9 mouse cellular contexts compared by ENCODE assay signal in genomic region chr11:102299839-102300238, GRCm38 (mm10). TPM values are rescaled to one million over a fixed set of nuclear protein-coding genes. Genes with fewer than 3 reads are reported as not detected.
A peak's percentile ranks its signal among the peaks of the same experiment; 100 is the strongest.
DNase-seq lines count a peak whose midpoint lies in the region; ATAC-seq lines count a peak whose summit lies in the region.
"Had no signal": no experiment of that assay in that cellular context is flagged by ENCODE, and none has a peak within 500 bp of the region (broad histone marks: within the 10 kb centered on the region; RNA-seq: fewer than 3 reads in every experiment).

No protein-coding gene starts in this region.

- no peak overlapping the region for H3K27ac ChIP-seq in hindbrain, embryonic 14.5 days
- no peak overlapping the region for H3K27ac ChIP-seq in hindbrain, embryonic 13.5 days
- H3K27ac ChIP-seq in embryonic facial prominence, embryonic 14.5 days (replicated peaks; ENCODE audit: low read depth, low read length) = no peak overlapping the region
- H3K27ac ChIP-seq: macrophage had no signal

- no peak overlapping the region for H3K4me3 ChIP-seq in hindbrain, embryonic 14.5 days (replicated peaks; ENCODE audit: low read length)
- H3K4me3 ChIP-seq in hindbrain, embryonic 13.5 days = no peak overlapping the region
- no peak overlapping the region for H3K4me3 ChIP-seq in embryonic facial prominence, embryonic 14.5 days (ENCODE audit: low read depth, low read length)

- no peaks in the 10 kb centered on the region for H3K9me3 ChIP-seq in hindbrain, embryonic 14.5 days (ENCODE audit: control insufficient read depth, low read length)
- H3K9me3 ChIP-seq in hindbrain, embryonic 13.5 days = no peaks in the 10 kb centered on the region
- no peaks in the 10 kb centered on the region for H3K9me3 ChIP-seq in embryonic facial prominence, embryonic 14.5 days (ENCODE audit: control insufficient read depth, low read length)

- peaks cover 13% of the 10 kb centered on the region for H3K4me1 ChIP-seq in hindbrain, embryonic 14.5 days (replicated peaks; ENCODE audit: control insufficient read depth, insufficient read depth, low read length)
- H3K4me1 ChIP-seq in hindbrain, embryonic 13.5 days (replicated peaks) = peaks cover 16% of the 10 kb centered on the region
- H3K4me1 ChIP-seq in embryonic facial prominence, embryonic 14.5 days (ENCODE audit: control insufficient read depth, insufficient read depth, low read length) = peaks cover 4% of the 10 kb centered on the region; the same call in 1 of the 2 replicates

- no peak overlapping the region for H3K4me2 ChIP-seq in hindbrain, embryonic 14.5 days (replicated peaks)
- no peak overlapping the region for H3K4me2 ChIP-seq in hindbrain, embryonic 13.5 days
- no peak overlapping the region for H3K4me2 ChIP-seq in embryonic facial prominence, embryonic 14.5 days (ENCODE audit: low read depth, low read length)

- ATAC-seq in hindbrain, embryonic 14.5 days (ENCODE audit: low FRiP score) = no peak
- no peak for ATAC-seq in hindbrain, embryonic 13.5 days (ENCODE audit: low FRiP score)
- ATAC-seq in embryonic facial prominence, embryonic 14.5 days (ENCODE audit: low read depth) = no peak

- H3K9ac ChIP-seq in hindbrain, embryonic 14.5 days = no peak overlapping the region
- no peak overlapping the region for H3K9ac ChIP-seq in hindbrain, embryonic 13.5 days
- H3K9ac ChIP-seq in embryonic facial prominence, embryonic 14.5 days (ENCODE audit: low read depth, low read length) = no peak overlapping the region

- DNase-seq in hindbrain, embryonic 14.5 days (ENCODE audit: low spot score) = peak; percentile 76
- DNase-seq in CD4-positive helper T cell, adult 2 months (ENCODE audit: low read depth, low spot score) = peak; percentile 80
- peak; percentile 32 for DNase-seq in Muller cell, postnatal 12 days (ENCODE audit: inconsistent ontology term)
- DNase-seq in embryonic facial prominence, embryonic 14.5 days (ENCODE audit: low spot score) = peak; percentile 26
- peak; percentile 87 for DNase-seq in naive thymus-derived CD4-positive, alpha-beta T cell, adult 2 months (ENCODE audit: low read depth)
- no peak for DNase-seq in ovary, postnatal 36 days (ENCODE audit: low spot score)
- DNase-seq in right cerebral cortex, postnatal 25 days = no peak

- H3K27me3 ChIP-seq in hindbrain, embryonic 14.5 days (ENCODE audit: control insufficient read depth, insufficient read depth, low read length) = no peaks in the 10 kb centered on the region
- H3K27me3 ChIP-seq in hindbrain, embryonic 13.5 days = no peaks in the 10 kb centered on the region
- H3K27me3 ChIP-seq in embryonic facial prominence, embryonic 14.5 days (replicated peaks; ENCODE audit: control insufficient read depth, insufficient read depth, low read length) = no peaks in the 10 kb centered on the region

- 0% methylated on average over 1 of the region's 1 CpGs for WGBS in hindbrain, embryonic 14.5 days
- 6% methylated on average over 1 of the region's 1 CpGs for WGBS in hindbrain, embryonic 13.5 days
- WGBS in embryonic facial prominence, embryonic 14.5 days = 33% methylated on average over 1 of the region's 1 CpGs

- H3K36me3 ChIP-seq in hindbrain, embryonic 14.5 days (replicated peaks; ENCODE audit: control insufficient read depth, insufficient read depth) = no peaks in the 10 kb centered on the region
- H3K36me3 ChIP-seq in hindbrain, embryonic 13.5 days = no peaks in the 10 kb centered on the region
- no peaks in the 10 kb centered on the region for H3K36me3 ChIP-seq in embryonic facial prominence, embryonic 14.5 days (ENCODE audit: control insufficient read depth, insufficient read depth, low read length)

RNA-seq across cellular contexts. Expression of gene Atxn7l3, which starts 3.4 kb away (rescaled TPM):
- 37.3 and 37.5 TPM in 2 replicates for polyA plus RNA-seq in hindbrain, embryonic 14.5 days (2014; fragmentation: Nextera tagmentation; extraction: Ambion mirVana)
- 29.2 and 29.9 TPM in 2 replicates for polyA plus RNA-seq in hindbrain, embryonic 13.5 days (2015; fragmentation: Nextera tagmentation; extraction: Ambion mirVana)
- 19.5 and 20.8 TPM in 2 replicates for polyA plus RNA-seq in embryonic facial prominence, embryonic 14.5 days (2014; fragmentation: Nextera tagmentation; extraction: Ambion mirVana)

RNA-seq across cellular contexts. Expression of gene Tmub2, which starts 15.1 kb away (rescaled TPM):
- 74.3 and 77.8 TPM in 2 replicates for polyA plus RNA-seq in hindbrain, embryonic 14.5 days (2014; fragmentation: Nextera tagmentation; extraction: Ambion mirVana)
- 81.3 and 82.8 TPM in 2 replicates for polyA plus RNA-seq in hindbrain, embryonic 13.5 days (2015; fragmentation: Nextera tagmentation; extraction: Ambion mirVana)
- 49.8 and 55.9 TPM in 2 replicates for polyA plus RNA-seq in embryonic facial prominence, embryonic 14.5 days (2014; fragmentation: Nextera tagmentation; extraction: Ambion mirVana)

RNA-seq across cellular contexts. Expression of gene Ubtf, which starts 19.7 kb away (rescaled TPM):
- polyA plus RNA-seq in hindbrain, embryonic 14.5 days (2014; fragmentation: Nextera tagmentation; extraction: Ambion mirVana) = 70.0 and 76.0 TPM in 2 replicates
- polyA plus RNA-seq in hindbrain, embryonic 13.5 days (2015; fragmentation: Nextera tagmentation; extraction: Ambion mirVana) = 77.1 and 82.7 TPM in 2 replicates
- polyA plus RNA-seq in embryonic facial prominence, embryonic 14.5 days (2014; fragmentation: Nextera tagmentation; extraction: Ambion mirVana) = 73.3 and 83.9 TPM in 2 replicates

RNA-seq across cellular contexts. Expression of gene Asb16, which starts 31.3 kb away (rescaled TPM):
- polyA plus RNA-seq in hindbrain, embryonic 14.5 days (2014; fragmentation: Nextera tagmentation; extraction: Ambion mirVana) = 0.07 and 0.18 TPM in 2 replicates
- not detected in 2 replicates for polyA plus RNA-seq in hindbrain, embryonic 13.5 days (2015; fragmentation: Nextera tagmentation; extraction: Ambion mirVana)
- polyA plus RNA-seq in embryonic facial prominence, embryonic 14.5 days (2014; fragmentation: Nextera tagmentation; extraction: Ambion mirVana) = 0.25 and 0.33 TPM in 2 replicates
- polyA plus RNA-seq: macrophage had no signal

RNA-seq across cellular contexts. Expression of gene BC030867, which starts 51.2 kb away (rescaled TPM):
- polyA plus RNA-seq in hindbrain, embryonic 14.5 days (2014; fragmentation: Nextera tagmentation; extraction: Ambion mirVana) = 1.8 and 2.9 TPM in 2 replicates
- polyA plus RNA-seq in hindbrain, embryonic 13.5 days (2015; fragmentation: Nextera tagmentation; extraction: Ambion mirVana) = 3.8 TPM in 2 replicates
- 11.7 and 12.6 TPM in 2 replicates for polyA plus RNA-seq in embryonic facial prominence, embryonic 14.5 days (2014; fragmentation: Nextera tagmentation; extraction: Ambion mirVana)

Comparison
In these comparisons a context has a peak if more than half of its experiments do, and no peak if none do; other contexts are left out.
1. DNase-seq: peak in hindbrain, embryonic 14.5 days (single experiment), CD4-positive helper T cell, adult 2 months (single experiment), Muller cell, postnatal 12 days (single experiment), embryonic facial prominence, embryonic 14.5 days (single experiment) and naive thymus-derived CD4-positive, alpha-beta T cell, adult 2 months (single experiment); none in ovary, postnatal 36 days (single experiment) and right cerebral cortex, postnatal 25 days (single experiment).